Comparison of ENCODE assay signal across 17 mouse cellular contexts in genomic region chr15:20872518-20872917, GRCm38 (mm10).
"Had no signal": no experiment of that assay in that cellular context is flagged by ENCODE, and none has a peak within 500 bp of the region (broad histone marks: within the 10 kb centered on the region; RNA-seq: fewer than 3 reads in every experiment).

No protein-coding gene starts in this region.

- ATAC-seq: hindbrain, embryonic 16.5 days; inflammation-experienced regulatory T-cells, adult 6 months; intestine, embryonic 15.5 days; intestine, postnatal 0 days had no signal

- DNase-seq: gastrocnemius, adult 2 months; gastrocnemius, postnatal 10 days; gastrocnemius, postnatal 25 days; heart, adult 2 months; heart, postnatal 10 days; heart, postnatal 4 days; kidney, adult 18-20 months; kidney, adult 8-10 months; kidney, postnatal 10 days; kidney, postnatal 25 days; kidney, postnatal 4 days; liver; liver, embryonic 13.5 days had no signal
